Mouse (Mus musculus) hindbrain, embryonic 10.5 days (tissue): ENCODE measurements around the gene Dscam. TPM values are rescaled to one million over a fixed set of nuclear protein-coding genes. Genes with fewer than 3 reads are reported as not detected.

Experiments
- DNase-seq: peaks from one replicate; pipeline ENCODE4 v3.0.0-alpha.2; 2017; ENCODE audit warnings: low spot score
- H3K27ac ChIP-seq: fragments of 300-500 bp; sonication (generic); 2 replicates; pipeline ENCODE4 v1.5.1; 2016; ENCODE audit warnings: mild to moderate bottlenecking, moderate library complexity
- H3K27me3 ChIP-seq: fragments of 300-500 bp; sonication (generic); 2 replicates; pipeline ENCODE4 v1.6.1; 2016; ENCODE audit warnings: mild to moderate bottlenecking; ENCODE audit not compliant: poor library complexity, insufficient read depth, severe bottlenecking
- H3K36me3 ChIP-seq: fragments of 300-500 bp; sonication (generic); 2 replicates; pipeline ENCODE4 v1.6.1; 2016; ENCODE audit warnings: mild to moderate bottlenecking, moderate library complexity
- H3K4me1 ChIP-seq: fragments of 300-500 bp; sonication (generic); replicated peaks from 2 replicates; pipeline ENCODE4 v1.6.1; 2016; ENCODE audit warnings: mild to moderate bottlenecking
- H3K4me3 ChIP-seq: fragments of 300-500 bp; sonication (generic); 2 replicates; pipeline ENCODE4 v1.5.1; 2016; ENCODE audit warnings: mild to moderate bottlenecking, moderate library complexity
- H3K9me3 ChIP-seq: fragments of 300-500 bp; sonication (generic); 2 replicates; pipeline ENCODE4 v1.6.1; 2016; ENCODE audit warnings: mild to moderate bottlenecking, moderate library complexity
- WGBS: fragments of 180-500 bp; shearing (Covaris S2); methylation state at CpG from one replicate; pipeline ENCODE4 v1.1.7; 2016; 5-methylcytosine and 5-hydroxymethylcytosine counted together
- polyA plus RNA-seq: library from polyadenylated mRNA; unstranded; fragments of >200 nt; fragmentation: Nextera tagmentation; extraction: Ambion mirVana; gene quantifications from 2 replicates; pipeline ENCODE4 v1.2.1, GENCODE M21; 2016

Gene Dscam
- polyA plus RNA-seq, 1 experiment from 2014 or later = 1.2 TPM

- Histone ChIP-seq H3K9me3 (no peaks in the 10 kb centered on the region), H3K27ac (no peak overlapping the region), H3K27me3 (no peaks in the 10 kb centered on the region), H3K4me3 (no peak overlapping the region), H3K4me1 (peaks cover 17% of the 10 kb centered on the region), H3K36me3 (no peaks in the 10 kb centered on the region)
- no peak for DNase-seq
- WGBS = 95% methylated on average over 2 of the region's 2 CpGs
Observed at GRCm38 (mm10) chr16:97096709-97097108, 73.8 kb downstream of the Dscam start.

- H3K27ac ChIP-seq = no peak overlapping the region
- H3K9me3 ChIP-seq = no peaks in the 10 kb centered on the region
- H3K36me3 ChIP-seq = no peaks in the 10 kb centered on the region
- no peak overlapping the region for H3K4me3 ChIP-seq
- WGBS = 90% methylated on average over 1 of the region's 1 CpGs
- DNase-seq = no peak
- no peaks in the 10 kb centered on the region for H3K27me3 ChIP-seq
- H3K4me1 ChIP-seq = peaks cover 17% of the 10 kb centered on the region
Observed at GRCm38 (mm10) chr16:97095496-97095895, 75.1 kb downstream of the Dscam start.

GRCm38 (mm10) chr16:97089339-97089738 is 81.2 kb downstream of the Dscam start:
- Histone ChIP-seq H3K4me3 (no peak overlapping the region), H3K36me3 (no peaks in the 10 kb centered on the region), H3K27me3 (no peaks in the 10 kb centered on the region), H3K27ac (no peak overlapping the region), H3K4me1 (no peaks in the 10 kb centered on the region), H3K9me3 (no peaks in the 10 kb centered on the region)
- 67% methylated on average over 3 of the region's 3 CpGs for WGBS
- peak; percentile 8 for DNase-seq

GRCm38 (mm10) chr16:97083694-97084093 is 86.9 kb downstream of the Dscam start:
- H3K27me3 ChIP-seq = no peaks in the 10 kb centered on the region
- no peaks in the 10 kb centered on the region for H3K36me3 ChIP-seq
- no peaks in the 10 kb centered on the region for H3K4me1 ChIP-seq
- WGBS = 83% methylated on average over 2 of the region's 2 CpGs
- H3K9me3 ChIP-seq = no peaks in the 10 kb centered on the region
- H3K4me3 ChIP-seq = no peak overlapping the region
- DNase-seq = no peak
- H3K27ac ChIP-seq = no peak overlapping the region

- Histone ChIP-seq H3K4me3 (no peak overlapping the region), H3K27me3 (no peaks in the 10 kb centered on the region), H3K4me1 (no peaks in the 10 kb centered on the region), H3K27ac (no peak overlapping the region), H3K9me3 (no peaks in the 10 kb centered on the region), H3K36me3 (no peaks in the 10 kb centered on the region)
- DNase-seq = no peak
- WGBS = 87% methylated on average over 4 of the region's 4 CpGs
Observed at GRCm38 (mm10) chr16:97075920-97076572, 94.5 kb downstream of the Dscam start.

- Histone ChIP-seq H3K4me3 (no peak overlapping the region), H3K9me3 (no peaks in the 10 kb centered on the region), H3K27me3 (no peaks in the 10 kb centered on the region), H3K27ac (no peak overlapping the region), H3K36me3 (no peaks in the 10 kb centered on the region), H3K4me1 (no peaks in the 10 kb centered on the region)
- no peak for DNase-seq
- 81% methylated on average over 6 of the region's 6 CpGs for WGBS
Observed at GRCm38 (mm10) chr16:97075137-97075902, 95.2 kb downstream of the Dscam start.

- no peaks in the 10 kb centered on the region for H3K27me3 ChIP-seq
- WGBS = 100% methylated on average over 1 of the region's 1 CpGs
Observed at GRCm38 (mm10) chr16:97073847-97074246, 96.7 kb downstream of the Dscam start.

GRCm38 (mm10) chr16:97072624-97073023 is 97.9 kb downstream of the Dscam start:
- Histone ChIP-seq H3K36me3 (no peaks in the 10 kb centered on the region), H3K9me3 (no peaks in the 10 kb centered on the region), H3K27ac (no peak overlapping the region), H3K4me3 (no peak overlapping the region), H3K27me3 (no peaks in the 10 kb centered on the region), H3K4me1 (no peaks in the 10 kb centered on the region)
- DNase-seq = no peak
- WGBS = 92% methylated on average over 2 of the region's 2 CpGs

More at GRCm38 (mm10) chr16:97073847-97074246, 96.7 kb downstream of the Dscam start:
- no peaks in the 10 kb centered on the region for H3K4me1 ChIP-seq
- DNase-seq = no peak
- H3K36me3 ChIP-seq = no peaks in the 10 kb centered on the region
- H3K4me3 ChIP-seq = no peak overlapping the region
- no peak overlapping the region for H3K27ac ChIP-seq
- H3K9me3 ChIP-seq = no peaks in the 10 kb centered on the region

- 72% methylated on average over 4 of the region's 4 CpGs for WGBS
- H3K9me3 ChIP-seq = no peaks in the 10 kb centered on the region
- H3K36me3 ChIP-seq = no peaks in the 10 kb centered on the region
Observed at GRCm38 (mm10) chr16:97066856-97067255, 103.7 kb downstream of the Dscam start.

GRCm38 (mm10) chr16:97062207-97062606 is 108.3 kb downstream of the Dscam start:
- WGBS = 80% methylated on average over 3 of the region's 3 CpGs
- H3K27ac ChIP-seq = no peak overlapping the region

More at GRCm38 (mm10) chr16:97066856-97067255, 103.7 kb downstream of the Dscam start:
- no peak overlapping the region for H3K4me3 ChIP-seq
- no peak overlapping the region for H3K27ac ChIP-seq
- DNase-seq = no peak
- no peaks in the 10 kb centered on the region for H3K4me1 ChIP-seq
- no peaks in the 10 kb centered on the region for H3K27me3 ChIP-seq

GRCm38 (mm10) chr16:97061390-97061789 is 109.2 kb downstream of the Dscam start:
- no peaks in the 10 kb centered on the region for H3K36me3 ChIP-seq
- no peak overlapping the region for H3K4me3 ChIP-seq
- H3K9me3 ChIP-seq = no peaks in the 10 kb centered on the region
- H3K27me3 ChIP-seq = no peaks in the 10 kb centered on the region
- 90% methylated on average over 7 of the region's 7 CpGs for WGBS
- no peak for DNase-seq
- H3K27ac ChIP-seq = no peak overlapping the region
- no peaks in the 10 kb centered on the region for H3K4me1 ChIP-seq

More at GRCm38 (mm10) chr16:97062207-97062606, 108.3 kb downstream of the Dscam start:
- DNase-seq = no peak
- H3K4me3 ChIP-seq = no peak overlapping the region
- no peaks in the 10 kb centered on the region for H3K4me1 ChIP-seq
- H3K9me3 ChIP-seq = no peaks in the 10 kb centered on the region
- no peaks in the 10 kb centered on the region for H3K27me3 ChIP-seq
- no peaks in the 10 kb centered on the region for H3K36me3 ChIP-seq

- no peaks in the 10 kb centered on the region for H3K9me3 ChIP-seq
- no peaks in the 10 kb centered on the region for H3K36me3 ChIP-seq
- no peaks in the 10 kb centered on the region for H3K4me1 ChIP-seq
- no peak overlapping the region for H3K4me3 ChIP-seq
- DNase-seq = no peak
- no peak overlapping the region for H3K27ac ChIP-seq
- H3K27me3 ChIP-seq = no peaks in the 10 kb centered on the region
Observed at GRCm38 (mm10) chr16:97060736-97061135, 109.8 kb downstream of the Dscam start.

- DNase-seq = no peak
- H3K36me3 ChIP-seq = no peaks in the 10 kb centered on the region
- H3K27ac ChIP-seq = no peak overlapping the region
- no peaks in the 10 kb centered on the region for H3K4me1 ChIP-seq
- WGBS = 84% methylated on average over 4 of the region's 4 CpGs
- H3K4me3 ChIP-seq = no peak overlapping the region
- H3K9me3 ChIP-seq = no peaks in the 10 kb centered on the region
- H3K27me3 ChIP-seq = no peaks in the 10 kb centered on the region
Observed at GRCm38 (mm10) chr16:97060276-97060675, 110.3 kb downstream of the Dscam start.
